ENCODE assay signal across 17 mouse cellular contexts in the genomic region with DNA sequence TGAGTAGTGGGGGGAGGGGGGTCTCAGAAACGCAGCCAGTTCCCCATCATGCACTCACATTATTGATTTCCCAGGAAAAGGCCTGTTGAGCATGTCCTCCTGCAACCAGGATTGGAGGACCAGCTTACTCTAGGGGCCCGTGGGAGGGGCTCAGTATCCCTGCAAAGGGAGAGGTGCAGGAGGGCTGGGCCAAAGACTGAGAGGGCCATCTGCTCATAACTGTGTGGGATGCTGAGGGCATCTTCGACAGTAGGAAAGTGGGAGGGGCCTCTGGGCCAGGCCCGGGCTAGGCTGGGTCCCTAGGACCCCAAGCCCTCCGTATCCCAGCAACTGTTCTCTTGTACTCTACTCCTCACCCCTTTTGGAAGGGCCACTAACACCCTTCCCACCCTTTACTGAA. TPM values are rescaled to one million over a fixed set of nuclear protein-coding genes. Genes with fewer than 3 reads are reported as not detected.
A peak's percentile ranks its signal among the peaks of the same experiment; 100 is the strongest.
DNase-seq lines count a peak whose midpoint lies in the region; ATAC-seq and TF ChIP-seq lines count a peak whose summit lies in the region.
"Had no signal": no experiment of that assay in that cellular context is flagged by ENCODE, and none has a peak within 500 bp of the region (broad histone marks: within the 10 kb centered on the region; RNA-seq: fewer than 3 reads in every experiment).

No protein-coding gene starts in this region.

- 70% methylated on average over 5 of the region's 5 CpGs for WGBS in heart, embryonic 12.5 days
- WGBS in embryonic facial prominence, embryonic 12.5 days: 66% methylated on average over 5 of the region's 5 CpGs
- 53% methylated on average over 5 of the region's 5 CpGs for WGBS in forebrain, postnatal 0 days
- 49% methylated on average over 5 of the region's 5 CpGs for WGBS in midbrain, postnatal 0 days

- peak; percentile 18; the same call in 1 of the 2 replicates for ATAC-seq in heart, embryonic 12.5 days (ENCODE audit: insufficient number of reproducible peaks, low FRiP score)
- 0 out of 2 replicates have a peak, but pooled peaks have one; percentile 52 for ATAC-seq in embryonic facial prominence, embryonic 12.5 days (ENCODE audit: insufficient number of reproducible peaks, insufficient read depth, low FRiP score, low TSS enrichment)
- ATAC-seq in forebrain, postnatal 0 days: peak; percentile 36
- ATAC-seq in midbrain, postnatal 0 days (ENCODE audit: low FRiP score): peak; percentile 52; the same call in 1 of the 2 replicates

- no peak overlapping the region for H3K27ac ChIP-seq in heart, embryonic 12.5 days (ENCODE audit: poor library complexity, severe bottlenecking)
- no peak overlapping the region for H3K27ac ChIP-seq in embryonic facial prominence, embryonic 12.5 days
- H3K27ac ChIP-seq in forebrain, postnatal 0 days (ENCODE audit: low read depth, low read length): no peak overlapping the region
- H3K27ac ChIP-seq in midbrain, postnatal 0 days (ENCODE audit: low read depth, low read length): no peak overlapping the region

- peaks cover 3% of the 10 kb centered on the region; the same call in 1 of the 2 replicates for H3K27me3 ChIP-seq in heart, embryonic 12.5 days (replicated peaks)
- no peaks in the 10 kb centered on the region for H3K27me3 ChIP-seq in embryonic facial prominence, embryonic 12.5 days
- H3K27me3 ChIP-seq in forebrain, postnatal 0 days (ENCODE audit: insufficient read depth, low read length): no peaks in the 10 kb centered on the region
- H3K27me3 ChIP-seq in midbrain, postnatal 0 days (ENCODE audit: insufficient read depth, low read length): no peaks in the 10 kb centered on the region

- peaks cover 13% of the 10 kb centered on the region for H3K4me1 ChIP-seq in heart, embryonic 12.5 days (replicated peaks)
- no peaks in the 10 kb centered on the region for H3K4me1 ChIP-seq in embryonic facial prominence, embryonic 12.5 days
- H3K4me1 ChIP-seq in forebrain, postnatal 0 days (ENCODE audit: insufficient read depth): no peaks in the 10 kb centered on the region
- no peaks in the 10 kb centered on the region for H3K4me1 ChIP-seq in midbrain, postnatal 0 days (ENCODE audit: insufficient read depth, low read length)

- no peak for TF ChIP-seq CTCF in forebrain, postnatal 0 days (IDR thresholded peaks at IDR 0.05; ENCODE audit: low read depth)
- TF ChIP-seq CTCF in midbrain, postnatal 0 days (IDR thresholded peaks at IDR 0.05): no peak

- H3K9ac ChIP-seq in heart, embryonic 12.5 days: no peak overlapping the region
- no peak overlapping the region for H3K9ac ChIP-seq in embryonic facial prominence, embryonic 12.5 days
- H3K9ac ChIP-seq in forebrain, postnatal 0 days: no peak overlapping the region
- no peak overlapping the region for H3K9ac ChIP-seq in midbrain, postnatal 0 days (replicated peaks; ENCODE audit: low read length, poor library complexity, severe bottlenecking)

- no peaks in the 10 kb centered on the region for H3K9me3 ChIP-seq in heart, embryonic 12.5 days (replicated peaks)
- H3K9me3 ChIP-seq in embryonic facial prominence, embryonic 12.5 days: no peaks in the 10 kb centered on the region
- H3K9me3 ChIP-seq in forebrain, postnatal 0 days (ENCODE audit: low read length): no peaks in the 10 kb centered on the region
- H3K9me3 ChIP-seq in midbrain, postnatal 0 days (ENCODE audit: low read length): no peaks in the 10 kb centered on the region

- H3K36me3 ChIP-seq in heart, embryonic 12.5 days: no peaks in the 10 kb centered on the region
- no peaks in the 10 kb centered on the region for H3K36me3 ChIP-seq in embryonic facial prominence, embryonic 12.5 days
- H3K36me3 ChIP-seq in forebrain, postnatal 0 days (ENCODE audit: insufficient read depth): no peaks in the 10 kb centered on the region
- H3K36me3 ChIP-seq in midbrain, postnatal 0 days (ENCODE audit: insufficient read depth, low read length): no peaks in the 10 kb centered on the region

- DNase-seq in heart, adult 11 months: no peak
- no peak for DNase-seq in forebrain, postnatal 0 days
- no peak for DNase-seq in midbrain, postnatal 0 days (ENCODE audit: low spot score)
- no peak for DNase-seq in frontal cortex, postnatal 10 days (ENCODE audit: low spot score in 2 of 2)
- DNase-seq in frontal cortex, postnatal 14 days (ENCODE audit: low spot score in 2 of 2): no peak
- DNase-seq in urinary bladder, postnatal 4 days (ENCODE audit: low spot score in 2 of 2): no peak
- DNase-seq: adrenal gland, adult 8-10 months; cerebellum, adult 11 months; lung, postnatal 4 days had no signal

- no peak overlapping the region for H3K4me2 ChIP-seq in heart, embryonic 12.5 days
- no peak overlapping the region for H3K4me2 ChIP-seq in embryonic facial prominence, embryonic 12.5 days (replicated peaks)
- H3K4me2 ChIP-seq in forebrain, postnatal 0 days (ENCODE audit: low read depth): no peak overlapping the region
- no peak overlapping the region for H3K4me2 ChIP-seq in midbrain, postnatal 0 days (ENCODE audit: low read depth, low read length, poor library complexity, severe bottlenecking)

- no peak overlapping the region for H3K4me3 ChIP-seq in heart, embryonic 12.5 days
- no peak overlapping the region for H3K4me3 ChIP-seq in embryonic facial prominence, embryonic 12.5 days
- H3K4me3 ChIP-seq in forebrain, postnatal 0 days (ENCODE audit: low read depth, low read length): no peak overlapping the region
- no peak overlapping the region for H3K4me3 ChIP-seq in midbrain, postnatal 0 days (ENCODE audit: low read depth, low read length)
- H3K4me3 ChIP-seq: erythroblast, embryonic 14.5 days had no signal

RNA-seq across cellular contexts. Expression of a gene that starts 47.3 kb away (rescaled TPM):
- not detected in 2 replicates for polyA plus RNA-seq in heart, embryonic 12.5 days (2016; fragmentation: Nextera tagmentation; extraction: Ambion mirVana)
- polyA plus RNA-seq in embryonic facial prominence, embryonic 12.5 days (2016; fragmentation: Nextera tagmentation; extraction: Ambion mirVana): 0.04 and 0.14 TPM in 2 replicates
- 0.15 TPM in 1 of 2 replicates, not detected in the other for total RNA-seq in forebrain, postnatal 0 days (2014; rRNA removed)
- 0.10 and 0.11 TPM in 2 replicates for polyA plus RNA-seq in forebrain, postnatal 0 days (2015; fragmentation: Nextera tagmentation; extraction: Ambion mirVana)
- total RNA-seq in midbrain, postnatal 0 days (2014; rRNA removed): 1.5 and 2.7 TPM in 2 replicates
- 0.99 and 1.1 TPM in 2 replicates for polyA plus RNA-seq in midbrain, postnatal 0 days (2015; fragmentation: Nextera tagmentation; extraction: Ambion mirVana)
- total RNA-seq: granulocyte monocyte progenitor cell, adult 5-6 weeks; neutrophil, adult 5-6 weeks had no signal
- polyA plus RNA-seq: C2C12; erythroblast, embryonic 14.5 days; limb, embryonic 14.5 days; small intestine, adult 2 months had no signal
